Mouse (Mus musculus): Measurements from ENCODE around the gene Apoc4.

The Apoc4 gene

DNA sequence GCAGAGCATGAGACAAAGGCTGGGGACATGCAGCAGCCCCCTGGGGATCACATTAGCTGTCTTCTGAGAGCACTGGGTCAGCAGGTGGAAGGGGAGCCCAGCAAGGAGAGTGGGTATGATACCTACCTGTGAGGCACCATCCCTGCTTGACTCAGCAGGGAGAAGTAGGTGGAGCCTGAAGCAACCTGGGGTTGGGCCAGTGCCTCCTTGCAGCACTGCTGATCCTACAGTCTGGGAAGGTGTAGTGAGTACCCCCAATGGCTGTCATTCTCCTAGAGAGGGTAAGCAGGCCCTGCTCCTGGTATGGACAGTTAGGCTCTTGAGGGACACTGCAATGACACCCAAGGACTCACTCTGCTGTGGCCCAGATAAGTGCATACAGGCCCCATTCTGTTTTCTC, 49.0 kb downstream of the Apoc4 start:
- in situ Hi-C loops (cut with MseI, MboI), result no loop called here

DNA sequence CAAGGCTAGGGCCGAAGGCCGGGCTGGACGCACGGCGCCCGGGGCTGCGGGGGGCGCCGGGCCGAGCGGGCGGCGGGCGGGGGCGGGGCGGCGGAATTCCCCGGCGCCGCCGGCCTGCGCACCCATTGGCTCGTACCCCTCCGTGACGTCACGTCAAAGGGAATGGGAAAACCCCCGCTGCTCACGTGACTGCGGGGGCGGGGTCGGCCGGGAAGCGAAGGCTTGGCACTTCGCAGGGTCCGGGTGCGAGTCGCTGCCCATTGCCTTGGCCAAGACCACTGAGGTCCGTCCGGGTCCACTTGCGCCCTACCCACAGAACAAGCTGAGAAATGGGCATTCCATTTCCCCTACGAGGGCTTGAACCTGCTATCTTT, 51.9 kb downstream of the Apoc4 start, which contains the start of gene Relb:
Gene Relb, minus strand, starts transcription at position 78 of the 374 bp plus-strand sequence.
- in situ Hi-C loops (cut with MseI, MboI), result no loop called here

DNA sequence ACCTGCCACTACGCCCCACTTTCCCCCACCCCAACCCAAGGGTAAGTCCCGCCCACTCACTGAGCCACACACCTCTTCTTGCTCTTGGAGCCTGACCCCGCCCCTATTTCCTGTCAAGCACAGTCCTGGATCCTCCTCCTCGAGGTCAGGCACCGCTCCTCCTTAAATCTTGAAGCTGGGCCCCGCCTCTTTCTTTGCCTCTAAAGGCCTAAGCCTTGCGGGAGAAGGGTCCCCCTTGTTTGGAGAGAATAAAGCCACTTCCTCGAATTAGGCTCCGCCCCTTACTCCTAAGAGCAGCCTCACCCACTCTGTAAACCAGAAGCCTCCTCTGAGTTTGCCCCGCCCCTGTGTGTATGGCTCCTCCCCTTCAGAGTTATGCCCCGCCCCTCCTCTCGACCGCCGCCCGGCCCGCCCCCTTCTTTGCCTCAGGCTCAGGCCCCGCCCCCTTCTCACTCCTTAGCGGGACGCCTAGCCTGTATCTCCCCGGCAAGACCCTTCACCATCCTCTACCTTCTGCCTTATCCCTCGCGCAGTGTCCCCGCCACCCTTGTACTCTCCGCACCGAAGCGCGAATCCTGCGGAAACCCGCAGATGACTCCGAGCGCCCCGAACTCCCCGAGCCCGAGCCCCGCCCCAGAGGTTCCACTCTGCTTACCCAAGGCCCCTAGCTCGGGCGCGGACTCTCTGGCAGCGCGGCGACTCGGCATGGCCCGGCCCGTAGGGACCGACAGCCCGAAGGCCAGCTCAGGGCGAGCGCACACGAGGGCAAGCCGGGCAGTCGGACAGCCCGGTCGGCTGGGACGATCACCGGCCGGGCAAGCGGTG, 52.5 kb downstream of the Apoc4 start:
- in situ Hi-C loops (cut with MseI, MboI), result no loop called here

DNA sequence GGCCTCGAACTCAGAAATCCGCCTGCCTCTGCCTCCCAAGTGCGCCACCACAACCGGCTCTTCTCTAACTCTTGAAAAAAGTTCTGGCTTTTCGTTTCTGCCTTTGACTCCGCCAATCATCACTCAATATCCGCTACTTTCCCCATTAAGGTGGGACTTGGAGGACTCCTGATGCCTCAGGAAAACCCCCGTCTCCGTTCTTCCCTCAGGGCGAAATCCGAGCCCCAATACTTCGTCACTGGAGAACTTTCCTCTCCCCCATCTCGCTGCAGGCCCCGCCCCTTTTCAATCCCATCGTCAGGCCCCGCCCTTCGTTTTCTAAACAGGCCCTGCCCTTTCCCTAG, 53.1 kb downstream of the Apoc4 start:
- in situ Hi-C loops (cut with MseI, MboI), result no loop called here
